Mouse (Mus musculus): ENCODE measurements at regions not wholly inside any gene's neighbourhood (a gene's known extent, or its start where the extent isn't known, plus 50 kb on each side); places are given as distances from the start of the nearest gene placed in this dataset.

DNA sequence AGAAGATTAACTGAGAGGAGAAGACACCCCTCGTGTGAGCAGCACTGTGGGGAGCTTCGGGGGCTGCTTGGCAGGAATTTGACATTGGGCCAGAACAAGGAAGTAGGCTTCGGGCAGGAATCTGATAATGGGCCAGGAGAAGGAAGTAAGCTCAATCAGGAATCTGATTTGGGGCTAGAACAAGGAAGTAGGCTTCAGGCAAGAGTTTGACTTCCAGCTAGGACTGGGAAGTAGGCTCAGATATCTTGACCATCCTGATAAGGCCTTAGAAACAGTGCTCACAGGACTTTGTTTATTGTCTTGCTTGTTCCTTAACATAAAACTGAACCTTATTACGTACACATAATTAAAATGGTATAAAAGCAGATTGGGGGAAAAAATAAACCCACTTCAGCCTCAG, 55.6 kb upstream of the Zfp184 start:
- 0 out of 2 replicates have a peak, but pooled peaks have one; percentile 37 for ATAC-seq (replicated peaks; ENCODE audit: poor library complexity)

Measured in megakaryocyte progenitor cell, adult 5-6 weeks (primary cell).